Comparison of ENCODE assay signal across 16 mouse cellular contexts in the genomic region with DNA sequence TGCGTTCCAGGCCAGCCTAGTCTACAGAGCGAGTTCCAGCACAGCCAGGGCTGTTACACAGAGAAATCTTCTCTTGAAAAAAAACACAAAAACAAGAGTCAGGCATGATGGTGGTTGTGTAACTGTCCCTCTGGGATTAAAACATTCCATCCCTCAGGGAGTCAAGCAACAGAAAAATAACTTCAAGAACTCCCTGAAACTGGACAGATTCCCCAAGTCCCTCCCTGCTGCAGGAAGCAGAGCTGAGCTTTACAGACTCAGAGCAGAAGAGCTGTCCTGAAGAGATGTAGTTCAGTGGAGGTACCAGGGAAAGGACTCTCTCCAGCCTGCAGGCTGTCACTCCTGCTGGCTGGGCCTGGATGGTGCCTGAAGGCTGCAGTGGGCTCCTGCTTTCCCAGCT. TPM values are rescaled to one million over a fixed set of nuclear protein-coding genes. Genes with fewer than 3 reads are reported as not detected.
DNase-seq lines count a peak whose midpoint lies in the region; ATAC-seq and TF ChIP-seq lines count a peak whose summit lies in the region.
"Had no signal": no experiment of that assay in that cellular context is flagged by ENCODE, and none has a peak within 500 bp of the region (broad histone marks: within the 10 kb centered on the region; RNA-seq: fewer than 3 reads in every experiment).

No protein-coding gene starts in this region.

- no peak for ATAC-seq in heart, embryonic 12.5 days (ENCODE audit: insufficient number of reproducible peaks, low FRiP score)
- ATAC-seq in stomach, postnatal 0 days (ENCODE audit: low FRiP score, low TSS enrichment): no peak
- ATAC-seq: hindbrain, embryonic 16.5 days had no signal

- peak; percentile 45 to 46 for DNase-seq in heart, adult 2 months
- peak; percentile 31 for DNase-seq in lung, postnatal 10 days
- DNase-seq in lung, postnatal 36 days: no peak
- peak; percentile 31 to 36 for DNase-seq in heart, postnatal 10 days
- DNase-seq in stomach, postnatal 0 days (ENCODE audit: low spot score): no peak
- DNase-seq in embryo, embryonic 10.5 days (ENCODE audit: low spot score): no peak
- DNase-seq in urinary bladder, postnatal 25 days (ENCODE audit: low spot score): no peak
- DNase-seq: cerebellum, postnatal 14 days; gastrocnemius, postnatal 14 days; layer of hippocampus, adult 9-11 months; liver, embryonic 13.5 days; thymus, postnatal 4 days had no signal

- H3K27me3 ChIP-seq in heart, adult 2 months (ENCODE audit: control insufficient read depth, insufficient read depth, low read length): no peaks in the 10 kb centered on the region
- H3K27me3 ChIP-seq in heart, embryonic 12.5 days (replicated peaks): 0 out of 2 replicates have a peak, but pooled peaks cover 4% of the 10 kb centered on the region
- no peaks in the 10 kb centered on the region for H3K27me3 ChIP-seq in stomach, postnatal 0 days (ENCODE audit: control insufficient read depth, insufficient read depth, low read length)

- intact Hi-C loops in heart, adult 2 months (cut with DNase I): no loop called here
- intact Hi-C loops in heart, postnatal 10 days (cut with DNase I): no loop called here

- H3K4me3 ChIP-seq in heart, adult 2 months: no peak overlapping the region
- H3K4me3 ChIP-seq in heart, embryonic 12.5 days: no peak overlapping the region
- no peak overlapping the region for H3K4me3 ChIP-seq in stomach, postnatal 0 days (ENCODE audit: low read depth, low read length)
- H3K4me3 ChIP-seq: embryonic facial prominence, embryonic 12.5 days; forebrain, embryonic 12.5 days; liver, embryonic 13.5 days had no signal

- WGBS in heart, adult 2 months: 77% methylated on average over 2 of the region's 2 CpGs
- WGBS in heart, embryonic 12.5 days: 97% methylated on average over 2 of the region's 2 CpGs
- 83% methylated on average over 2 of the region's 2 CpGs for WGBS in stomach, postnatal 0 days

- H3K9ac ChIP-seq in heart, adult 2 months (ENCODE audit: low read depth, low read length): peak overlapping the region; percentile 60
- no peak overlapping the region for H3K9ac ChIP-seq in heart, embryonic 12.5 days
- no peak overlapping the region for H3K9ac ChIP-seq in stomach, postnatal 0 days (ENCODE audit: low read length)
- H3K9ac ChIP-seq: embryonic facial prominence, embryonic 12.5 days; forebrain, embryonic 12.5 days; liver, embryonic 13.5 days had no signal

- peak; percentile 74 for TF ChIP-seq POLR2A in heart, adult 2 months (IDR thresholded peaks at IDR 0.05; ENCODE audit: insufficient read depth, low read depth, low read length)

- H3K9me3 ChIP-seq in heart, embryonic 12.5 days (replicated peaks): no peaks in the 10 kb centered on the region
- H3K9me3 ChIP-seq in stomach, postnatal 0 days (ENCODE audit: control insufficient read depth, low read length): no peaks in the 10 kb centered on the region
- H3K9me3 ChIP-seq: embryonic facial prominence, embryonic 12.5 days; forebrain, embryonic 12.5 days; liver, embryonic 13.5 days had no signal

- H3K36me3 ChIP-seq in heart, adult 2 months (ENCODE audit: control insufficient read depth, insufficient read depth, low read length): no peaks in the 10 kb centered on the region
- H3K36me3 ChIP-seq in heart, embryonic 12.5 days: no peaks in the 10 kb centered on the region
- no peaks in the 10 kb centered on the region for H3K36me3 ChIP-seq in stomach, postnatal 0 days (ENCODE audit: control insufficient read depth, insufficient read depth, low read length)
- H3K36me3 ChIP-seq: embryonic facial prominence, embryonic 12.5 days; forebrain, embryonic 12.5 days; liver, embryonic 13.5 days had no signal

- no peak for TF ChIP-seq EP300 in heart, adult 2 months (IDR thresholded peaks at IDR 0.05; ENCODE audit: insufficient read depth, low read depth, low read length)
- TF ChIP-seq EP300 in stomach, postnatal 0 days (optimal IDR thresholded peaks at IDR 0.05): no peak

- H3K4me1 ChIP-seq in heart, adult 2 months (ENCODE audit: control insufficient read depth, insufficient read depth, low read length): peaks cover 3% of the 10 kb centered on the region; the same call in 1 of the 2 replicates
- no peaks in the 10 kb centered on the region for H3K4me1 ChIP-seq in heart, embryonic 12.5 days (replicated peaks)
- no peaks in the 10 kb centered on the region for H3K4me1 ChIP-seq in stomach, postnatal 0 days (replicated peaks; ENCODE audit: control insufficient read depth, insufficient read depth)
- H3K4me1 ChIP-seq: embryonic facial prominence, embryonic 12.5 days; forebrain, embryonic 12.5 days had no signal

- no peak overlapping the region for H3K4me2 ChIP-seq in heart, embryonic 12.5 days
- no peak overlapping the region for H3K4me2 ChIP-seq in stomach, postnatal 0 days (replicated peaks; ENCODE audit: low read depth)
- H3K4me2 ChIP-seq: embryonic facial prominence, embryonic 12.5 days; forebrain, embryonic 12.5 days; liver, embryonic 13.5 days had no signal

- peak overlapping the region; percentile 52 for H3K27ac ChIP-seq in heart, adult 2 months
- H3K27ac ChIP-seq in heart, embryonic 12.5 days (ENCODE audit: poor library complexity, severe bottlenecking): no peak overlapping the region
- peak overlapping the region; percentile 63 for H3K27ac ChIP-seq in stomach, postnatal 0 days (replicated peaks)
- H3K27ac ChIP-seq: embryonic facial prominence, embryonic 12.5 days; forebrain, embryonic 12.5 days; liver, embryonic 13.5 days had no signal

- H3K79me2 ChIP-seq in heart, adult 2 months (replicated peaks; ENCODE audit: control insufficient read depth, insufficient read depth, low read length): no peaks in the 10 kb centered on the region

- TF ChIP-seq CTCF in heart, adult 2 months (IDR thresholded peaks at IDR 0.05): no peak
- TF ChIP-seq CTCF in stomach, postnatal 0 days (IDR thresholded peaks at IDR 0.05; ENCODE audit: low read depth): no peak

RNA-seq across cellular contexts. Expression of a gene that starts 4.6 kb away (rescaled TPM):
- total RNA-seq in heart, adult 2 months (2021): 1 to 10 TPM; 2.5 to 3.5 TPM
- 3.2 and 5.5 TPM in 2 replicates for polyA plus RNA-seq in heart, adult 2 months (2012; rRNA removed)
- polyA plus RNA-seq in heart, embryonic 12.5 days (2016; fragmentation: Nextera tagmentation; extraction: Ambion mirVana): 11.1 and 11.8 TPM in 2 replicates
- total RNA-seq in heart, postnatal 10 days (2021): 1 to 10 TPM; 5.9 to 7.1 TPM
- polyA plus RNA-seq in stomach, postnatal 0 days (2015; fragmentation: Nextera tagmentation; extraction: Ambion mirVana): 12.2 and 13.0 TPM in 2 replicates

RNA-seq across cellular contexts. Expression of a gene that starts 47.0 kb away (rescaled TPM):
- 10 to 100 TPM; 19.5 to 27.2 TPM for total RNA-seq in heart, adult 2 months (2021)
- polyA plus RNA-seq in heart, adult 2 months (2012; rRNA removed): 9.1 and 13.0 TPM in 2 replicates
- polyA plus RNA-seq in heart, embryonic 12.5 days (2016; fragmentation: Nextera tagmentation; extraction: Ambion mirVana): 46.7 and 51.1 TPM in 2 replicates
- 10 to 100 TPM; 21.9 to 22.1 TPM for total RNA-seq in heart, postnatal 10 days (2021)
- 41.7 and 42.5 TPM in 2 replicates for polyA plus RNA-seq in stomach, postnatal 0 days (2015; fragmentation: Nextera tagmentation; extraction: Ambion mirVana)

RNA-seq across cellular contexts. Expression of a gene that starts 47.3 kb away (rescaled TPM):
- 10 to 100 TPM; 67.0 to 70.7 TPM for total RNA-seq in heart, adult 2 months (2021)
- 16.8 and 34.5 TPM in 2 replicates for polyA plus RNA-seq in heart, adult 2 months (2012; rRNA removed)
- polyA plus RNA-seq in heart, embryonic 12.5 days (2016; fragmentation: Nextera tagmentation; extraction: Ambion mirVana): 342 TPM in 2 replicates
- total RNA-seq in heart, postnatal 10 days (2021): 100 to 1,000 TPM; 134 to 137 TPM
- 149 and 153 TPM in 2 replicates for polyA plus RNA-seq in stomach, postnatal 0 days (2015; fragmentation: Nextera tagmentation; extraction: Ambion mirVana)

RNA-seq across cellular contexts. Expression of a gene that starts 58.2 kb away (rescaled TPM):
- total RNA-seq in heart, adult 2 months (2021): under 1 TPM; 0.07 to 0.10 TPM
- 0.08 and 0.09 TPM in 2 replicates for polyA plus RNA-seq in heart, adult 2 months (2012; rRNA removed)
- polyA plus RNA-seq in heart, embryonic 12.5 days (2016; fragmentation: Nextera tagmentation; extraction: Ambion mirVana): 5.7 and 5.9 TPM in 2 replicates
- total RNA-seq in heart, postnatal 10 days (2021): under 1 TPM; 0.29 to 0.52 TPM
- 0.68 and 0.72 TPM in 2 replicates for polyA plus RNA-seq in stomach, postnatal 0 days (2015; fragmentation: Nextera tagmentation; extraction: Ambion mirVana)
- total RNA-seq: gastrocnemius, postnatal 14 days had no signal

Comparison
In these comparisons a context has a peak if more than half of its experiments do, and no peak if none do; other contexts are left out.
1. DNase-seq: peak in heart, adult 2 months (2 of 2), lung, postnatal 10 days (single experiment) and heart, postnatal 10 days (2 of 2); none in lung, postnatal 36 days (single experiment), stomach, postnatal 0 days (single experiment), embryo, embryonic 10.5 days (single experiment) and urinary bladder, postnatal 25 days (single experiment).